Mouse (Mus musculus) A20 (cell line): ENCODE data around the gene C030005K15Rik.
"Not testable (repeated sequence)": the region's sequence is repeated elsewhere in the genome, so short reads cannot be mapped to it uniquely, and the experiment has no call there.

ENCODE experiments used
- DNase-seq: peaks from one replicate; pipeline ENCODE4 v3.0.0-alpha.2; 2011; ENCODE audit warnings: low read depth, low spot score

Gene C030005K15Rik

GRCm38 (mm10) chr10:97726655-97727054, at the start of gene C030005K15Rik:
Gene C030005K15Rik, minus strand, starts transcription at chr10:97726755.
- not testable (repeated sequence) for DNase-seq

GRCm38 (mm10) chr10:97768171-97768749, 41.7 kb upstream of the C030005K15Rik start:
- DNase-seq: no peak

- DNase-seq: no peak
These were observed 27.3 kb upstream of the C030005K15Rik start for GRCm38 (mm10) chr10:97753821-97754220.

- DNase-seq: no peak
These were observed 20.7 kb upstream of the C030005K15Rik start for GRCm38 (mm10) chr10:97747231-97747630.

- no peak for DNase-seq
These were observed 626 bp downstream of the C030005K15Rik start for GRCm38 (mm10) chr10:97725929-97726328.

GRCm38 (mm10) chr10:97722709-97723108, 3.8 kb downstream of the C030005K15Rik start:
- no peak for DNase-seq

GRCm38 (mm10) chr10:97720625-97721024, 5.9 kb downstream of the C030005K15Rik start:
- DNase-seq: no peak

GRCm38 (mm10) chr10:97718021-97718420, 8.5 kb downstream of the C030005K15Rik start:
- DNase-seq: no peak

GRCm38 (mm10) chr10:97717233-97717632, 9.3 kb downstream of the C030005K15Rik start:
- DNase-seq: no peak

GRCm38 (mm10) chr10:97715289-97715906, 11.2 kb downstream of the C030005K15Rik start:
- no peak for DNase-seq

- DNase-seq: no peak
These were observed 12.0 kb downstream of the C030005K15Rik start for GRCm38 (mm10) chr10:97714584-97714983.

- peak; percentile 66 for DNase-seq
These were observed 13.9 kb downstream of the C030005K15Rik start for GRCm38 (mm10) chr10:97712687-97713086.

GRCm38 (mm10) chr10:97704562-97704961, 22.0 kb downstream of the C030005K15Rik start:
- DNase-seq: peak; percentile 60

- no peak for DNase-seq
These were observed 24.2 kb downstream of the C030005K15Rik start for GRCm38 (mm10) chr10:97702321-97702720.

- no peak for DNase-seq
These were observed 33.0 kb downstream of the C030005K15Rik start for GRCm38 (mm10) chr10:97693398-97694135.

GRCm38 (mm10) chr10:97692913-97693312, 33.6 kb downstream of the C030005K15Rik start, which contains the start of gene Ccer1:
Gene Ccer1, plus strand, starts transcription at chr10:97693059.
- DNase-seq: no peak

GRCm38 (mm10) chr10:97689425-97689824, 37.1 kb downstream of the C030005K15Rik start:
- DNase-seq: peak; percentile 11

- DNase-seq: no peak
These were observed 39.4 kb downstream of the C030005K15Rik start for GRCm38 (mm10) chr10:97687198-97687597.

GRCm38 (mm10) chr10:97682981-97683380, 43.6 kb downstream of the C030005K15Rik start:
- no peak for DNase-seq
